Mouse (Mus musculus) embryo, embryonic 10 days (tissue): ENCODE results near the gene Itfg2.

Experiments used
- DNase-seq: peaks from one replicate; pipeline ENCODE4 v3.0.0-alpha.2; 2015; ENCODE audit warnings: low spot score

Gene Itfg2

DNA sequence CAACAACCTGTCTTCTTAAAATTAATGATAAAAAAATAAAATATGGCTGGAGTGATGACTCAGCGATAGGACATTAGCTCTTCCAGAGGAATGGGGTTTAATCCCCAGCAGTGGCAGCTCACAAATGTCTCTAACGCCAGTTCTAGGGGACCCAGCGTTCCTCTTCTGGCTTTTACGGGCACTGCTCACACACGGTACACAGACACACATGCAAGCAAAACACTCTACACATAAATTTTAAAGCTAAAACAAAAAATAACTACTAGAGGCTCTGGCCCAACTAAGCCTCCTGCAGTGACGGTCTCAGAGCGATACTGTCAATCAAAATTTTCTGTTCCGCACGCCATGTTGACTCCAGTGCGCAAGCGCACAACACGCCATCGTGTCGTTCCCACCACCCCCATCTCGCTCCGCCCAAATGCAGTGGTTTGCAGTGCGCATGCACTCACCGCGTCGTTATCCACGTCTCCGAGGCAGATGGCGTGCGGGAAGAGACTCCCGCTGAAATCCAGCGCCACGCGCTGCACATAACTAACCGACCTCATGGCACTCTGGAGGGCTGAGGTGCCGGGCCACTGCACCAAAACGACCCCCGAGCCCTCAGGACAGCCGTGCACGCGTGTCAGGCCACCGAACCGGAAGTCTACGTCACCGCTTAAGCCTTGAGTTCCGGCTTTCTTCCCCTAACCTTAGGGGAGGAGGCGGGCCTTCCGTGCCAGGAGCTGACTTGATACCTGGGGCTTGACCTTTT, at the start of gene Itfg2:
Itfg2 (minus strand) TSS at position 663 of the 751 bp plus-strand sequence.
- peak; percentile 98 for DNase-seq

DNA sequence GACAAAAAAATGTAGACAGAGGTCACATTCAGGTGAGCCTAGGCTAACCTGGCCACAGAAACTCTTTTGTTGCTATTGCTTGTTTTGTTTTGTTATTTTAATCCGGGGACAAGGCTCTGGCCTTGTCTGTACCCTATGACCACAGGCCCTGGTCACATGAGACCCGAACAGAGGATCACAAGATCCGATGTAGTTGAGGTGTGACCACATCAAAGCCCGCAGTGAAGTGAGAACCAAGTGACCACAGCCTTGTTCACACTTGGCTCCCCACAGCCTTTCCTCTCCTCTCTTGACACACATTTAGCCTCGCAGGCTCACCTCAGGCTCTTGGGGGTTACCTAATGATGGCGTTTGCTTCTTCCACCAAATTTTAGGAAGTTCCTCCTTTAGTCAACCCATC, 49.4 kb upstream of the Itfg2 start:
- DNase-seq = no peak

DNA sequence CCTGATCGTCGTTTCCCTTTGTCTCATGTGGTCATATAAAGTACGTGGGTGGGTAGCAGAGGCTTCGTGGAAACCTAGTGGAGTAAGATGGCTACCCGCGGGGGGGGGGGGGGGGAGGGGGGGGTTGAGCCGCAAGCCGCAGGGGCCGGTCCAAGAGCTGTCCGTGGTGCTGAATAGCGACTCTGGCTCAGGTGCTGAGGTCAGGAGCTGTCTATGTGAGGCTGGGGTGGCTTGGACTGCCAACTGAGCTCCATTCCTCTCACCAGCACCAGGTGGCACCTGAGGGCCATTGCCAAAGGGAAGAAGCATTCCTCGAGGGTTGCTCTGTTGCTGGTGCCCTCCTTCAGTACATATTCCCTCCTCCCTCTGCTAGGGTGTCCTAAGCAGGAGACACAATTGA, 44.7 kb upstream of the Itfg2 start:
- peak; percentile 72 for DNase-seq

- DNase-seq = no peak
Measured at GRCm38 (mm10) chr6:128467298-128467697, 42.6 kb upstream of the Itfg2 start.

DNA sequence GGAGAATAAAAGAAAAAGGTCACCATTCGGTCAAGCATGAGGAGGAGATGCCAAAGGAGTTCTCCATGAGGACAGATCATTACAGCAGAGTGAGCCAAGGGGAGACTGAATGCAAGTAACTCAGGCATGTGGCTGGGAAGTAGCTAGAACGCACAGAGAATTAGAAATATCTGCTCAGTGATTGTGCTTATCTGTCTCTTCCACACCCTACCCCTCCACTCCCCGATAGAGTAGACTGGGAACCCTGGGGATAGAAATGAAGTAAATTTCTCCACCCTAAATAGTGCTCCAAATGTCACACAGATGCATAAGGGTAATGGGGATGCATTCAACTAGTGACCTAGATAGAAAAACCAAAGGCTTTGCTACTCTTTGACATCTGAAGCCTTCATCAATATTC, 41.8 kb upstream of the Itfg2 start:
- DNase-seq = no peak

GRCm38 (mm10) chr6:128466043-128466442, 41.3 kb upstream of the Itfg2 start:
- DNase-seq = no peak

DNA sequence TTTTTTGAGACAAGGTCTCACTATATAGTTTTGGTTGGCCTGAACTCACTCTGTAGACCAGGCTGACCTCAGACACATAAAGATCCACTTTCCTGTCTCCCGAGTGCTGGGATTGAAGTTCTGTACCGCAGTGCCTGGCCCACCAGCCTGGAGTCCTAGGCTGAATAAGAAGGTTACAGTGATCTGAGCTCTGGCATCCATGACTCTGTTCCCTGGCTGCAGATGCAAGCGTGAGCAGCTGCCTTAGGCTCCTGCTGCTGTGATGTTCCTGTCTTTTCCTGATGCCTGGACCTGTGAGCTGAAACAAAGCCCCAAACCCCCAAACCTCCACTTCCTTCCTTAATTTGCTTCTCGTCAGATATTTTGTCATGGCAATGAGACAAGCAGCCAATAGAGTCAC, 40.3 kb upstream of the Itfg2 start:
- no peak for DNase-seq

DNA sequence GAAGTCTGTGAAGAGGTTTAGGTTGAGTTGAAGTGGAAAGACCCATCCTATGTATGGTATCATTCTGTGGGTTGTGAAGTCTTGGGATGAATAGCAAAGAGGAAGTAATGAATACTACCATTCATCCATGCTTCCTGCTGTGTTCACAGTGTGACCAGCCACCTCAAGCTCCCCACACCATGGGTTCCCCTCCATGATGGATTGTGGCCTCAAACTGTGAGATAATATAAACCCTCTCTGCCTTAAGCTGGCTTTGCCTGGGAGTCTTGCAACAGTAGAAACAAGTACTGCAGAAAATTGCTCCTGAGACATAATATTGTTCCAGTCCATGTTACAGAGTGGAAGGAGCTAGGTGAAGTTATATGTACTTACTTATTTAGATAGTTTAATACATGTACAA, 36.9 kb upstream of the Itfg2 start:
- DNase-seq = no peak

GRCm38 (mm10) chr6:128460729-128461503, 36.2 kb upstream of the Itfg2 start:
- DNase-seq = no peak

GRCm38 (mm10) chr6:128460321-128460720, 35.6 kb upstream of the Itfg2 start:
- no peak for DNase-seq

DNA sequence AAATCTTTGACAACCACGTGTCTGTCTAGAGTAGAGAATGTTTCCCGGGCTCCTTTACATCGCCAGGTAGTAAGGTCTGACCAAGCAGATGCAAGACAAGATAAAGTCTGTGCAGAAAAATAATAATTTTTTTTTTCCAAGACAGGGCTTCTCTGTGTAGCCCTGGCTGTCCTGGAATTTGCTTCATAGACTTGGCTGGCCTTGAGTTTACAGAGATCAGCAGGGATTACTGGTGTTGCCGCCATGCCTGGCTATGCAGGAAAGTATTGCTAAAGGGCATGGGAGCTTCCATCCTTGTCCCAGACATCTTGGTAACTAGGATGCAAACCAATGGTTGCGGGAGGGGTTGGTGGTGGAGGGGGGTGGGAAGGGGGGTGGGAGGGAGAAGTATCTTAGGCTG, 32.5 kb upstream of the Itfg2 start:
- DNase-seq = no peak

- no peak for DNase-seq
Measured at GRCm38 (mm10) chr6:128455835-128456605, 31.3 kb upstream of the Itfg2 start.

- DNase-seq = no peak
Measured at GRCm38 (mm10) chr6:128447063-128447462, 22.3 kb upstream of the Itfg2 start.

- peak; percentile 88 for DNase-seq
Measured at GRCm38 (mm10) chr6:128445761-128446535, 21.2 kb upstream of the Itfg2 start.

- DNase-seq = no peak
Measured at GRCm38 (mm10) chr6:128440238-128440637, 15.5 kb upstream of the Itfg2 start.

- peak; percentile 23 for DNase-seq
Measured at GRCm38 (mm10) chr6:128438871-128439341, 14.2 kb upstream of the Itfg2 start.

DNA sequence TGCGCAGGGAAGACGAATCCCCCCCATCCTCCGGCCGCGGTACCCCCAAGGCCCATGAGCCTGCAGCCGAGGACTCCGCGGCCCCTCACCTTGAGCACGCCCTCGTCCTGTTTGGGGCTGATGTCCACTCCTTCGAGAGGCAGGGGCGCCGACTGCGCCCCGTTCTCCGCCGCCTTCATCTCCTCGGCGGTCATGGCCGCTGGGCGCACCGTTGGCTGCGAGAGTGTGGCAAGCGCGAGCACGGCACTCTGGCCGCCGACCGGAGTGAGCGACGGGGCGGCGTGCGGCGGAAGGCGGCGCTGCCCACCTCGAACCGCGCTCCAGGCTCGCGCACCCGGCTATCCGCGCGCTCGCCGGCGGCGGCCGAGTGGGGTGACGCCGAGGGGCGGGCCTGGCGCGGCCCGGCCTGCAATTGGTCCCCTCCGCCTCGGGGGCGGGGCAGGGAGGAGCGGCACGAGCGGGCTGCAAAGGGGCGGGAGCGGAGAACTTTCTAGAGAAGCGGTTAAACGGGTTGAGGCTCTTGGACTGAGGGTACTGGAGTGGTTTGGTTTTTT, 13.7 kb upstream of the Itfg2 start, which contains the start of gene Fkbp4:
Fkbp4 (minus strand) TSS at position 361 of the 554 bp plus-strand sequence.
- peak; percentile 92 for DNase-seq

- peak; percentile 81 for DNase-seq
Measured at GRCm38 (mm10) chr6:128437731-128438316, 13.1 kb upstream of the Itfg2 start.

GRCm38 (mm10) chr6:128437288-128437687, 12.6 kb upstream of the Itfg2 start:
- DNase-seq = no peak

GRCm38 (mm10) chr6:128436356-128437005, 11.8 kb upstream of the Itfg2 start:
- no peak for DNase-seq
